Mouse (Mus musculus) midbrain, embryonic 14.5 days (tissue): ENCODE measurements at regions not wholly inside any gene's neighbourhood (a gene's known extent, or its start where the extent isn't known, plus 50 kb on each side); places are given as distances from the start of the nearest gene placed in this dataset.

ENCODE experiments used
- ATAC-seq: fragments of 200-750 bp; cut with Nextera tagmentation; 2 replicates; pipeline ENCODE4 v1.8.0; 2017; ENCODE audit warnings: moderate number of reproducible peaks, moderate library complexity; ENCODE audit not compliant: low FRiP score, low TSS enrichment
- DNase-seq: peaks from one replicate; pipeline ENCODE4 v3.0.0-alpha.2; 2015
- H3K27ac ChIP-seq: fragments of 300-500 bp; sonication (generic); replicated peaks from 2 replicates; pipeline ENCODE4 v1.5.1; 2014; ENCODE audit warnings: mild to moderate bottlenecking, low read depth, low read length, moderate library complexity
- H3K27me3 ChIP-seq: fragments of 300-500 bp; sonication (generic); 2 replicates; pipeline ENCODE4 v1.6.1; 2014; ENCODE audit warnings: low read length, control low read depth, mixed read lengths; ENCODE audit not compliant: control insufficient read depth, insufficient read depth
- H3K36me3 ChIP-seq: fragments of 300-500 bp; sonication (generic); 2 replicates; pipeline ENCODE4 v1.6.1; 2014; ENCODE audit warnings: low read length, control low read depth; ENCODE audit not compliant: control insufficient read depth, insufficient read depth
- H3K4me1 ChIP-seq: fragments of 300-500 bp; sonication (generic); 2 replicates; pipeline ENCODE4 v1.6.1; 2014; ENCODE audit warnings: mild to moderate bottlenecking, antibody characterized with exemption, low read length, control low read depth; ENCODE audit not compliant: control insufficient read depth, insufficient read depth
- H3K4me2 ChIP-seq: fragments of 300-500 bp; sonication (generic); 2 replicates; pipeline ENCODE4 v1.6.1; 2014; ENCODE audit warnings: mild to moderate bottlenecking, low read length, moderate library complexity
- H3K4me3 ChIP-seq: fragments of 300-500 bp; sonication (generic); replicated peaks from 2 replicates; pipeline ENCODE4 v1.5.1; 2014; ENCODE audit warnings: low read depth, low read length
- H3K9ac ChIP-seq: fragments of 300-500 bp; sonication (generic); replicated peaks from 2 replicates; pipeline ENCODE4 v1.6.1; 2014; ENCODE audit warnings: mild to moderate bottlenecking, low read length, moderate library complexity
- H3K9me3 ChIP-seq: fragments of 300-500 bp; sonication (generic); 2 replicates; pipeline ENCODE4 v1.6.1; 2016; ENCODE audit warnings: low read length, control low read depth, mixed read lengths; ENCODE audit not compliant: control insufficient read depth
- WGBS: fragments of 180-500 bp; shearing (Covaris S2); extraction: QIAGEN DNeasy Blood & Tissue Kit; methylation state at CpG from one replicate; pipeline ENCODE4 v1.1.7; 2014; 5-methylcytosine and 5-hydroxymethylcytosine counted together

DNA sequence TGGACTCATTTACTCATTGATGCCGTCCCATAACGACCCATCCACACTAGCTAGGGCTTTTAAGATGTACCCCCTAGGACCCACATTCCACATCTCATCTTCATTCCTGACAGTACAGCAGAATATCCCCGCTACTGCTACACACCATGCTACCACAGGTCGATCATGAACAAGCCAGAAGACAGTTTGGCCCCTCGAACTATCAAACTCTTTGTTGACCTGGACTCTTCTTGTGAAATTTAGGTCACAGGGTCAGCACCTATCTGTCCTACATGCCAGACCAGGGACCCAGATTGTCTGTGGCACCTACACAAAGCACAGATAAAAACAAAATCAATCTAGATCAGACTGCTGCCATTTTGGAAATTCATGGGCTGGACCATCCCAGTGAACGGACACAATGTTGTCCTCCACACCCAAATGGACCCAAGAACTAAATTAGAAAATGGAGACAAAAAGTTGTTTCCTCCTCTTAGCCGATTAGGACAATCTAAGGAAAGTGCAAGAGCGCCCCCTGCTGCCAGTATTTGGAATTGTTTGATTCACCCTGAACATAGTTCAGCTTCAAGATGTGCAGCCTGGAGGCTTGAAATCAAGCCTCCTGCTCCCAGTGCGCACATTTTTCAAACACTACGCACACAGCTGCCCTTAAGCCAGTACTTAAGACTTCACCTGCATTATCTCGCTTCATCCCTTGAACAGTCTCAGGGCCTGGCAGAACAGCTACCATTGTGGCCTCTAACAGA is 192.6 kb downstream of the Gsdmc2 start:
- 39% methylated on average over 11 of the region's 11 CpGs for WGBS
- no peak overlapping the region for H3K4me3 ChIP-seq
- ATAC-seq (peak; percentile 53; the same call in 1 of the 2 replicates), DNase-seq (peak; percentile 93)
- no peaks in the 10 kb centered on the region for H3K36me3 ChIP-seq
- H3K9ac ChIP-seq: no peak overlapping the region
- H3K9me3 ChIP-seq: no peaks in the 10 kb centered on the region
- no peak overlapping the region for H3K4me2 ChIP-seq
- H3K27ac ChIP-seq: no peak overlapping the region
- no peaks in the 10 kb centered on the region for H3K27me3 ChIP-seq
- H3K4me1 ChIP-seq: no peaks in the 10 kb centered on the region

DNA sequence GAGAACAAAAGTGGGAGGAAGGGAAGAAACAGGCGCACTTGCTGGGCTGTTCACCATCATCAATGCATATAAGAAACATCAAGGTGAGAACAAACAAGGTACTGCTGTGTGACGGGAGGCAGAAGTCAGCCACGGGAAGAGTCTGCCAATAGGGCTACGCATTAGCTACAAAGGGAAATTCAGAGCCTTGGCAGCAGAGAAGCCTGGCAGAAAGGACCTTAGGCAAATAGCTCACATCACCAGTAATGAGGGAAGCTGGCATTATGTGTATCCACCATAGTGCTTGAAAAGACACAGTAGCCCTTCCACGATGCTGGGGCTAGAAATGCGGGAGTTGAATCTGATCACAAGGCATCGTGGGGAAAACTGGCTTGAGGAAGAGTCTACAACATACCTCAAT is 193.9 kb downstream of the Gsdmc2 start:
- peak; percentile 38 for DNase-seq
- WGBS: 77% methylated on average over 7 of the region's 7 CpGs
- H3K4me1 ChIP-seq: no peaks in the 10 kb centered on the region
- no peak for ATAC-seq
- no peaks in the 10 kb centered on the region for H3K36me3 ChIP-seq
- no peak overlapping the region for H3K4me3 ChIP-seq
- H3K9ac ChIP-seq: no peak overlapping the region
- no peaks in the 10 kb centered on the region for H3K9me3 ChIP-seq
- H3K27ac ChIP-seq: no peak overlapping the region
- H3K27me3 ChIP-seq: no peaks in the 10 kb centered on the region
- no peak overlapping the region for H3K4me2 ChIP-seq

DNA sequence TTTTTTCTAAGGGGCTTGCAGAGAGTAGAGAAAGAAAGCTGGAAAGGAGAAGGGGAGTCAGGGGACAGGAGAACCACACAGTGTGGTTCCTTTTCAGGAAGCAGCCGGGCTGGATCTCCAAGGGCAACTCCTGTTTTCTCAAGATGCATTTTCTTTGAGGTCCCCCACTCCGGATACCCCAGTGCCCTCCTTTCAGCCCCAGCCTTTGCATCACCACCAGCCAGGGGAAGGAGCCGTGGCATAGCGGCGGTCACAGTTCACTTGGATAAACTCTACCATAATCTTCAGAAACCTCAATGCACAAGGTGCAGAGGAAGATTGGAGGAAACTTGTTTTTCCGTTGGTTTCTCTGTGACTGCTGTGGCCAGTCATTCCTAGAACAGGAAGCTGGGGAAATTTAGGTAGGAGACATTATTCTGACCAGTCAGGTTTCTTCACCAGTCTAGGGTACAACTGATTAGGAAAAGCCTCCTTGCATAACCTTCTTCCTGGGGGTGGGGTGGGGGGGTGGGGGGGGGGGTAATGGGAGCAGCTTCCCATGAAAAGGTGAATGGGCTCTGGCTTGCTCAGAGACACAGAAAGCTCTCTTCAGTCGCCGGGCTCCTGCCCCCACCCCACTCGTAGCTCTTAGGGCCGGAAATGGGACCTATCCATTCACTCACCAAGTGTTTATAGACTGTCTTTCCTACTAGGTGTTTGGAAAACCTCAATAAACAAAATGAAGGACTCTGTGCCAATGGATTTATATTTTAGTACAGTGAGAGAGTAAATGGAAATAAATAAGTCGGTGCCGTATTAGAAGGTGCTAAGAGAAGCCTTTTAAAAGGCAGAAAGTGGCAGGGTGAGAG is 196.6 kb downstream of the Gsdmc2 start:
- Histone ChIP-seq H3K4me1 (no peaks in the 10 kb centered on the region), H3K27ac (no peak overlapping the region), H3K4me3 (no peak overlapping the region), H3K36me3 (no peaks in the 10 kb centered on the region), H3K9ac (no peak overlapping the region), H3K9me3 (no peaks in the 10 kb centered on the region), H3K27me3 (no peaks in the 10 kb centered on the region), H3K4me2 (no peak overlapping the region)
- ATAC-seq: no peak
- WGBS: 86% methylated on average over 12 of the region's 12 CpGs
- no peak for DNase-seq

DNA sequence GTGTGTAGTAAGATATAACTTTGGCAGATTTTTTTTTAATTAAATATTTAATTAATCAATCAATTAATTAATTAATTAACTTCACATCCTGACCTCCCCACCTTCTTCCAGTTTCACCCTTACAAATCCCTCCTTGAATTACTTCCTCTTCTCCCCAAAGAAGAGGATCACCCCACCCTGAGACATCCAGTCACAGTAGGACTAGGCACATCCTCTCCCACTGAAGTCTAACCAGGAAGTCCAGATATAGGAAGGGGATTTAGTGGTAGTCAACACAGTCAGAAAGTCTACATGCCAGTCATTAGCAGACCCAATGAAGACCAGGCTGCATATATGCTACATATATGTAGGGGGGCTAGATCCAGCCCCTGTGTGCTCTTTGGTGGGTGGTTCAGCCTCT is 220.2 kb downstream of the Gsdmc2 start:
- Histone ChIP-seq H3K27me3 (no peaks in the 10 kb centered on the region), H3K9me3 (no peaks in the 10 kb centered on the region), H3K27ac (no peak overlapping the region), H3K9ac (no peak overlapping the region), H3K36me3 (no peaks in the 10 kb centered on the region), H3K4me1 (no peaks in the 10 kb centered on the region), H3K4me2 (no peak overlapping the region), H3K4me3 (no peak overlapping the region)
- ATAC-seq (no peak), DNase-seq (no peak)

DNA sequence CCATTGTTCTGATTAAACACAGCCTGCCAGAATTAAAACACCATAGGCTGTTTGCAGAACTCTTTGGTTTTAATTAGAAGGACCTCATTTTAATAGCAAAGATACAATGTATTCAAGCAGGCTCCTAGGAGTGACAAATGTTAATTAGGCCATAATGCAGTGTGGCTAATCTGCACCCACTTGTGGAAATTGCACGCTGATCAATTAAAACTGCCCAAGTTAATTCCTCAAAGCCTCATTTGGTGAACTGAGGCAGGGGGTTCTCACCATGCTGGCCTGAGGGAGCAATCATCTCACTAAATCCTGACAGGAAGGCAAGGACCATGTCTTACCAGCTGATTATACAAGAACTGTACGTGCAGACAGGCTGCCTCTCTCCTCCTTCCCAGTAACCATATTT is 220.7 kb downstream of the Gsdmc2 start:
- ATAC-seq: peak; percentile 43; the same call in 1 of the 2 replicates
- no peaks in the 10 kb centered on the region for H3K9me3 ChIP-seq
- no peak overlapping the region for H3K4me2 ChIP-seq
- DNase-seq: peak; percentile 51
- no peak overlapping the region for H3K4me3 ChIP-seq
- no peaks in the 10 kb centered on the region for H3K36me3 ChIP-seq
- no peak overlapping the region for H3K9ac ChIP-seq
- no peak overlapping the region for H3K27ac ChIP-seq
- H3K4me1 ChIP-seq: no peaks in the 10 kb centered on the region
- 36% methylated on average over 2 of the region's 2 CpGs for WGBS
- no peaks in the 10 kb centered on the region for H3K27me3 ChIP-seq

DNA sequence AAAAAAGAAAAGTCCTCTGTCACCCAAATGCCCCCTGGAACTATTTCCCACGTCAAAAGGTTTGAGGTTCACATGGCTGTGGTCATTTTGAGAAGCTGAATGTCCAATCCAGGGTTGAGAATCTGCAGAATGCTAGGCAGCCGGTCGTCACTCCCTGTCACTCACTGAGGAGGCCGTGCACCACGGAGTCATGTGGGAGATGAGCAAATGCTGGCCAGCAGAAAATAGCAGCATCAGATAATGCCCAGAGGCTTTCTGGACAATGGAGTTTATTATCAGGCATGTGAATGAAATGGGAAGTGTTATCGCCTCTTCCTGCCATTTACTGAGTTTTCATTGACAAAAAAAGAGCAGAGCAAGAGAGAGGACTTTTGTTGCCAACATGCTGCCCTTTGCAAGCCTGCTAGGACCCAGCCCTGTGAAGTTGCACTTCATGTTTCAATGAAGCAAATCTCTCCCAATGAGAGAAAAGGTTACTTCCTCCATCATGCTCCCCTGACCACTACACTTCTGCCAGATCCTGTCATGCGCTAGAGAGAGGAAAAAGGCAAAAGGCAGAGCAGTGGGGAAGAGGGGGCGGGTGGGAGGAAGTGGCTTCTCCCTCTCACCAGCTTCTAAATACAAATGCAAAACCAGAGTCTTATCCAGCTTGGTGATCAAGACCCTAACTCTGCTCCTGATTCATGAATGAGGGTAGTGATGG is 228.3 kb downstream of the Gsdmc2 start:
- Histone ChIP-seq H3K9ac (no peak overlapping the region), H3K4me3 (no peak overlapping the region), H3K27ac (no peak overlapping the region), H3K4me2 (no peak overlapping the region), H3K27me3 (no peaks in the 10 kb centered on the region), H3K4me1 (no peaks in the 10 kb centered on the region), H3K36me3 (no peaks in the 10 kb centered on the region), H3K9me3 (no peaks in the 10 kb centered on the region)
- DNase-seq (no peak), ATAC-seq (no peak)
- WGBS: 79% methylated on average over 8 of the region's 8 CpGs

DNA sequence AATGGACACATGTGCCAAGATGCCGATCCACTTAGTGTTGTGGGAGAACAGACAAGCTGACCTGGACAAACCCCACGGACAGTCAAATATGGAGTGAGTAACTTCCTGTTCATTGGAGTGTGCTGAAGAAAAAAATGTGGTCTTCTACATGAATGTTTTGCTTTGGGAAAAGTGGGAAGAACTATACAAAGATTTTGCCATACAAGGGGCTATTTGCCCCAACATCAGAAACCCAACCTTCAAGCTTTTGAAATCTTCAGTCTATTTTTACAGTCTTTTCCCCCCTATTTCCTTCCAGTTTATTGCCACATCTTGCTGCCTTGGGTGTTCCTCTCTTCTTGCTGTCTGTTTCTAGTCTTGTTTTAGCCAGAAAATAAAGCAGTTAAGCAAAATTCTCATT is 230.8 kb downstream of the Gsdmc2 start:
- Histone ChIP-seq H3K4me2 (no peak overlapping the region), H3K27me3 (no peaks in the 10 kb centered on the region), H3K27ac (no peak overlapping the region), H3K4me1 (no peaks in the 10 kb centered on the region), H3K9ac (no peak overlapping the region), H3K36me3 (no peaks in the 10 kb centered on the region), H3K9me3 (no peaks in the 10 kb centered on the region), H3K4me3 (no peak overlapping the region)
- no peak for ATAC-seq
- DNase-seq: no peak
- 97% methylated on average over 2 of the region's 2 CpGs for WGBS

DNA sequence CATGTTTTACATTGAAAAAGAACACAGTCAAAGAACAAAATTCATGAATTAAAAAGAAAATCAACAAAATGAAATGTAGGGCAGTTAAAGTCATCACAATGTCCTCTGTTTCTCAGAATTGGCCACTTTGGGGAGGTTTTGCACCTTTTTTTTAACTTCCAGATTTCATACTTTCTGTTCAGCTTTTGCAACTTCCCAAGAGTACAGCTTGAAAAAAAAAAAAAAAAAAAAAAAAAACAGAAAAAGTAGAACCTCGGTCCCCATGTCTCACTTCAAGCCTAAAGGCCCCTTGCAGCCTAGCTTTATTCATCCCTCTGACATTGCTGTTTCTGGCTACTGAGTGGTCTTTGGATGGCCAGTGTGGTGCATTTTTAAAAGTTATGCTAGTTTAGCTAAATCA is 231.9 kb downstream of the Gsdmc2 start:
- H3K4me1 ChIP-seq: no peaks in the 10 kb centered on the region
- H3K9me3 ChIP-seq: no peaks in the 10 kb centered on the region
- H3K9ac ChIP-seq: no peak overlapping the region
- no peak overlapping the region for H3K4me3 ChIP-seq
- H3K36me3 ChIP-seq: no peaks in the 10 kb centered on the region
- DNase-seq: no peak
- H3K4me2 ChIP-seq: no peak overlapping the region
- H3K27ac ChIP-seq: no peak overlapping the region
- no peak for ATAC-seq
- WGBS: 86% methylated on average over 1 of the region's 1 CpGs
- H3K27me3 ChIP-seq: no peaks in the 10 kb centered on the region
